In the genomic region with DNA sequence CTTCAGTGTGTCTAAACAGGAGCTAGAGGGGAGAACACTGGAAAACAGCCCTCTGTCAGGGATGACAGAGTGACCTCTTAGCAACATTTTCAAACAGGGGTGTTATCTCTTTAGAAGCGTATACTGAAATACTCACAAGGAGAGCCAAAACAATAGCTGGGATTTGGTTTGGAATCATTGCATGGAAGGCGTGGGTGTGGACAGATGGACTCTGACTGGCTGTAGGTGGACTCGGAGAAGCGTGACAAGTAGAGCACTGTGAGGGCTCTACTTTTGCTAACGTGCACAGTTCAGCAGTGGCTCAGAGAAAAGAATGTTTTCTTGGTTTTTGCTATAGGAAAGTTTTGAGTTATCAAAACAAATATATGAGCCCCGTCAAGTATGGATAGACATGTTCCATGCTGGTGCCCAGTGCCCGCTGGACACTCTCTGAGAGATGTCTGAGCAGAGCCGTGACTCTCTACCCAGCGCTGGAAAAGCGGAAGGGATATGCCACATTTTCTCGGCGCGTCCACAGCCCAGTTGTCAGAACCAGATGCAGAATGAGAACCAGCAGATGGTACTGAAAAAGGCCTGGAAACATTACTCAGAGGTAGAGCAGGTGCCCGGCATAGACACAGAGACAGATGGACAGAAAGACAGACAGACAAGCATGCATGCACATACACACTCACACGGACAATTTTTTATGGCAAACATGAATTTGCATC, we compare ENCODE assay signal across 11 mouse cellular contexts.
DNase-seq lines count a peak whose midpoint lies in the region; ATAC-seq lines count a peak whose summit lies in the region.
"Had no signal": no experiment of that assay in that cellular context is flagged by ENCODE, and none has a peak within 500 bp of the region (broad histone marks: within the 10 kb centered on the region; RNA-seq: fewer than 3 reads in every experiment).

No protein-coding gene starts in this region.

- intact Hi-C loops in left cerebral cortex, postnatal 14 days (cut with DNase I) = loop anchor here (10.0 kb wide), 1 partner anchor 156 kb away; no protein-coding TSS in a partner anchor

- DNase-seq in cerebellum, adult 18-20 months = peak; percentile 39 to 52
- no peak for DNase-seq in cerebellum, postnatal 36 days
- peak; percentile 58 for DNase-seq in layer of hippocampus, adult 11-12 months (ENCODE audit: low spot score)
- no peak for DNase-seq in layer of hippocampus, postnatal 14 days (ENCODE audit: low spot score in 2 of 2)
- peak; percentile 87 for DNase-seq in brain, adult 2 months (ENCODE audit: low read depth, low spot score)
- peak; percentile 50 to 55 for DNase-seq in left cerebral cortex, postnatal 14 days (ENCODE audit: low spot score in 2 of 2)
- no peak for DNase-seq in urinary bladder, postnatal 36 days (ENCODE audit: low spot score in 2 of 2)
- DNase-seq: midbrain, embryonic 14.5 days had no signal

- ATAC-seq in monocyte, adult 5-6 weeks (replicated peaks; ENCODE audit: insufficient number of reproducible peaks, low FRiP score, low TSS enrichment, poor library complexity, severe bottlenecking) = no peak
- ATAC-seq: forebrain, embryonic 15.5 days; hindbrain, postnatal 0 days had no signal

Comparison
In these comparisons a context has a peak if more than half of its experiments do, and no peak if none do; other contexts are left out.
1. DNase-seq: peak in cerebellum, adult 18-20 months (2 of 2), layer of hippocampus, adult 11-12 months (single experiment), brain, adult 2 months (single experiment) and left cerebral cortex, postnatal 14 days (2 of 2); none in cerebellum, postnatal 36 days (0 of 2), layer of hippocampus, postnatal 14 days (0 of 2) and urinary bladder, postnatal 36 days (0 of 2).